Mouse (Mus musculus) adrenal gland, postnatal 25 days (tissue): ENCODE results near the gene Gabrd. TPM values are rescaled to one million over a fixed set of nuclear protein-coding genes. Genes with fewer than 3 reads are reported as not detected.

ENCODE experiments used
- DNase-seq: peaks from one replicate; pipeline ENCODE4 v3.0.0; 2021; ENCODE audit warnings: mixed read lengths
- total RNA-seq: library from RNA; stranded (reverse); gene quantifications from 2 replicates; pipeline ENCODE4 v1.2.3, GENCODE M21; 2021

Gabrd gene
- total RNA-seq, 1 experiment from 2014 or later, result not detected

DNA sequence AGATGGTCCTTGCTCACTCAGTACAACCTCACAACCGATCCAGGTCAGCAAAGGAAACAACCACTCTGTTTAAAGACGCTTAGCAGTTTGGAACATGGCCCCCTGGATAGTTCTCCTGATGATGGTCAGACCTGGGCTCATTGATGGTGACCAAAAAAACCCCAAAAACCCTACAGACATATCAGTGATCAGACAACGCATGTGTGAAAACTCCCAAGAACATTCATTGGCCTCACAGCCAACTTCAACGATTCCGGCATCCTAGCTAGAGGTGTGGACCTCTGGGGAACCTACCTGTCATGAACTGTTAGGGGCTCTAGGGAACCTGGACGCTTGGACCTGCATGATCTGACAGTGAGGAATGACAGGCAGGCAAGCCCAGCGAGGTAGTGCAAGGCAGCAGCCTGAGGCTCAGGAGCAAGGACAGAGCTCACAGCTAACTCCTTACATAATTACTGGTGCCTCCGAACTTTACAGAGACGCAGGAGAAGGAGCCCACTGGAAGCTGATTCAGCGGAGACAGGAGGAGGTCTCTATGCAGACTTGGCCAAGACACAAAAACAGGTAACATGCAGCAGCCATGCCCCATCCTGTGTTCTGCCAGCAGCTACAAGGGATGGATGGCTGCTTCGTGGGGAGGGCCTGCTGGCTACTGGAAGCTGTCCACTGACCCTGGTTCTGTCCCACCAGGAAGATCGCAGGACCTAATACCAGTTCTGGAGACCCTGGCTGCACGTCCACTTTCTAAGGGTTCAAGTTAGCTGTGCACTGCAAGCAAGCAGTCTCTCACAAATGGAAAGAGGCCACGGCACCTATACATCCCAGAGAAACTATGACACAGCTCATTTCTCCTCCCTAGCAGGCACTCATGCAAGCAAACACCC lies 54.3 kb downstream of the Gabrd start:
- no peak for DNase-seq

DNA sequence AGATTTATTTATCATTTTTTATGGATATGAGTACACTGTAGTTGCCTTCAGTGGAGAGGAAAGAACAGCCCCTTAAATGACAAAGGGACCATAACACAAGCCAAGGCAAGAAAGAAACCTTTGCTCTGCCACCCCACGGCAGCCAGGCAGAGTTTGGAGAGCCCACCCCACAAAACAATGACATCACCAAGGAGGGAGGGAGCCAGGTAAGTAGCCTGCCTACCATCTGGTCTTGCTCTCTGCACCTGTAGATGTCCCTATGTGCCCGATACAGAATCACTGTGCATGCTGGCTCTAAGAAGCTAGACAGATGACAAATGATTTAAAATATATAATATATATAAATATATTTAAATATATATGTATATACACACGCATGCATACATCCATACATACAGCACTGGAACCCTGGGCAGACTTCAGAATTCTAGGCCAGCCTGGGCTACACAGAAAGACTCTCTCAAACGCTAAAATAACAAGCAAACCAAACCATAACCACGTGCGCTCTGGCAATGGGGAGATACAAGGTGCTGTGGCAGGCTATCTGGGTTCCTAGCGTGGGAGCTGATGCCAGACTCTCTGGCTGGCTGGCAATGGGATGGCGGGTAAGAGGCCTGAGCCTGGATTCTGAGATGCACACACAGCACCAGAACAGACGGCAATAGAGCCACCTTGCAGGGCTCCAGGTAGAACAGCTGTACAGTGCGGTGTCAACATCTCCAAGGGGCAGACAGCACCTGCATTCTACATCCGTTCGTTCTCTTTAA lies 61.4 kb downstream of the Gabrd start:
- no peak for DNase-seq

Other genes with a start within 250 kb of the Gabrd start
- 73.5 and 93.3 TPM in 2 replicates for gene Ski, start 175.5 kb downstream of the Gabrd start, total RNA-seq
- gene Faap20, start 148.3 kb downstream of the Gabrd start, total RNA-seq, result 45.9 and 55.2 TPM in 2 replicates
- gene Prkcz, start 36.8 kb downstream of the Gabrd start, total RNA-seq, result 2.5 and 6.3 TPM in 2 replicates
- 0.71 and 1.5 TPM in 2 replicates for gene Cfap74, start 11.1 kb upstream of the Gabrd start, total RNA-seq
- 5.1 and 7.3 TPM in 2 replicates for gene Tmem52, start 71.0 kb upstream of the Gabrd start, total RNA-seq
- gene Gnb1, start 93.2 kb upstream of the Gabrd start, total RNA-seq, result 309 and 392 TPM in 2 replicates
- 294 and 306 TPM in 2 replicates for gene Nadk, start 164.3 kb upstream of the Gabrd start, total RNA-seq
- 36.8 and 52.0 TPM in 2 replicates for gene Slc35e2, start 203.3 kb upstream of the Gabrd start, total RNA-seq
- gene Cdk11b, start 226.7 kb upstream of the Gabrd start, total RNA-seq, result 50.9 and 68.4 TPM in 2 replicates
- gene Gm10563, start 247.3 kb upstream of the Gabrd start, total RNA-seq, result not detected in 2 replicates